Mouse (Mus musculus) lung, postnatal 14 days (tissue): ENCODE results near the gene Pom121l2.

Experiments used
- DNase-seq: peaks from one replicate; pipeline ENCODE4 v3.0.0; 2021

Pom121l2 gene

GRCm38 (mm10) chr13:21994896-21995295, 13.9 kb downstream of the Pom121l2 start:
- DNase-seq: no peak

DNA sequence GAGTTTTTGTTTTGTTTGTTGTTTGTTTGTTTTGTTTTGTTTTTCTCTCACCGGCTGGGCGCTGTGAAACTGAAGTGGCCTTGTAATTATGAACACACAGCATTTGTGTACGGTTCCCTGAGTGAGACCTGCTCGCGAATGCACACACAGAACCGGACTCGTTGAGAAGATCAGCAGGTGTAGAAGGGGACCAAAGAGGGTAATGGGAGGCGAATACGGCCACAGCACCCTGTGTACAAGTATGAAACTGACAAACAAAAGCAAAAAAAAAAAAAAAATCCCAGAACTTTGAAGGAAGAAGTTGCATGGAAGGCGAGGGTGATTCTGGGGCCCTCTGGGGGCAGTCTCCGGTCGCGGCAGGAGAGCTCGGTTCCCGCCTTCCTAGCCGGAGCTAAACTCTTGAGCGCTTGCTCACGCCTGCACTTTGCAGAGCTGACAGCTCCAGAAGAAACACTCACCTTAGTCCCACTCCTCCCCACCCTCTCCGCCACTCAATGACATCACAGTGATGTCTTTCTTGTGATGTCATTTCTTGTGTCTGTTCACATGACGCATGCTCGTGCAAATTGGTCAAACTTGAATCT, 14.4 kb downstream of the Pom121l2 start:
- peak; percentile 26 for DNase-seq

- no peak for DNase-seq
Observed at GRCm38 (mm10) chr13:21996101-21996839, 15.3 kb downstream of the Pom121l2 start.

DNA sequence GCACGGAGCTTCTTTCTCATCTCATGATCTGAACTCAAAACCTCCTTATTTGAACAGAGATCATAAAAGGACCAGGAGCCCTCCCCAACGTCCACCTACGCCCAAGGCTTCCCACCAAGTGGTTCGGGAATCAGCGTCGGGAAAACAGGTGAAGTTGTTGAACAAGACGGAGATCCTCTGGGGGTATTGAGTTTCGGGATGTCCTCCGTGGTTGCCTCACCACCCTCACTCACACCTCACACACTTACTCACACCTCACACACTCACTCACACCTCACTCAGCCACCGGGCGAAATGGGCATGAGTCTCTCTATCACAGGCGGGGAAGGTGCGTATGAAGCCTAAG, 15.8 kb downstream of the Pom121l2 start:
- no peak for DNase-seq

DNA sequence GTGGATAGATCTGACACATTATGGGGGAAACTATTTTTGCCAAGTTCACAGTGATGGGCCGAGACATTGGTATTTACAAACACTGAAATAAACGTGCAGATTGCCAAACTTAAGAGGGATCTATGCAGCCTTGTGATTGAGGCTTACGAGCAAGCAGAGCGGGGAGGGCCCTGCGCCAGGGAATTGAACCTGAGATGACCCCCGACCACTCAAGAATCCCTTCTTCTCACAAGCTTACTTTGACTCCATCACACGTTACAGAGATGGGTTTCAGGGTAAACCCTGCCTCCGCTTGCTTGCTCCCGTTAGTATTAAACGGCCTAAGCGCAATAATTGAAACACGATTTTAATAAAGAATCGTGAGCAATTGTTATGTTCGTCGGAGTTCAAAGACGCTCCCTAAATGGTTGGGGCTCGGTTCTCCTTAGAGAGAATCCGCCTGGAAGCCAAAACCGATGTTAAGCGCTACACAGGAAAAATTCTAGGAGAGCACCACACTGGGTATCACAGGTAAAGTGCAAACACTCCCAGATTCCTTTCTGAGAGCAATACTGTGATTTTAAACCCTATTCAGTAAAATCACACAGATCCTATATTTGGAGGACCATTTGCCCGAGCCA, 16.3 kb downstream of the Pom121l2 start:
- no peak for DNase-seq

DNA sequence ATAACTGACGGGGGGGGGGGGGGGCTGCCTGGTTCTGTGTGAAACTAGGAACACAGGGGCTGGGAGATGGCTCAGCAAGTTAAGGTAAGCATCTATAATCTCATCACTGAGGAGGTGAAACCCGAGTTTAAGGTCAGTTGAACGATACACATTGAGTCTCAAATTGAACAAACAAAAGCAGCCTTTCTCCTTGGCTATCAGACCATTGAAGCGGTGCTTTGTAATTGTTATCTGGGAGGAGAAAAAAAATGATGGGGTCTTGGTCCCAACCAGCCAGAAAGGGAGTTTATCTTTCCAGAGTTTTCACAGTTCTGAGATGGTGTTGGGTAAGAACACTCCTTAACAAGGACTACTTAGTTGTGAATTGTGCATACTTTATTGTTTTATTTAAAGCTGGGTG, 16.8 kb downstream of the Pom121l2 start:
- no peak for DNase-seq

- no peak for DNase-seq
Observed at GRCm38 (mm10) chr13:21998412-21998811, 17.4 kb downstream of the Pom121l2 start.

- no peak for DNase-seq
Observed at GRCm38 (mm10) chr13:21999147-21999546, 18.2 kb downstream of the Pom121l2 start.

- no peak for DNase-seq
Observed at GRCm38 (mm10) chr13:22001346-22001745, 20.4 kb downstream of the Pom121l2 start.

- DNase-seq: no peak
Observed at GRCm38 (mm10) chr13:22001823-22002222, 20.8 kb downstream of the Pom121l2 start.

DNA sequence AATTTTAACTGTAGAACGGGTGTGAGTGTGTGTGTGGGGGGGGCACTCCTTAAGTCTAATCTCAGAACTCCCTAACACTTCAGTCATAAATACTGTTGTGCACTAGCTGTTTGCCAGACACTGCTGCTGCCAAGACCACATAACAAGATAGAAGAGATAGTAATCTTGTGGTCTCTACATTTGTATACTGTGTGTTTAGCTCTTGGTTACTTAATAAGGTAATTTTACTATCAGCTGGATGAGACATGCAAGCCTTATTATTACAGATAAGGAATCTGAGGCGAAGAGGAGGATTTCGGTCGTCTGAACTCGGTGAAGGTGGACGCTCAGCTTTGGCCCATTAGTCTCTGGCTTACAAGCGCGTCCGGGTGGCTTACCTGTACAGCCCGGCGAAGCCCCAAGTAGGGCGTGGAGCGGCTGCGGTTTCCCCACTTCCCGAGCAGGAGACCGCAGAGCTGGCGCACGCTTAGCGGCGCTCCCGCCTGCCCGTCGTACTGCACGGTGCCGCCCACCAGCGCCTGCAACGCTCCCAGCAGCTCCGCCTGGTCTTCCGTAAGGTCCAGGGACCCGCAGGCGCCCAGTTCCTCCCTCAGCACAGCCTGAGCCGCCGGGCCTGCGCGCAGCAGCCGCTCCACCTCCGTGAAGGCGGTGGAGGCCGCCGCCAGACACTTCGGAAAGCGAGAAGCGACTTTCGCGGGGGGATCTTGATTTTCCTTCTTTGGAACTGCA, 24.8 kb downstream of the Pom121l2 start:
- peak; percentile 52 for DNase-seq

- peak; percentile 60 for DNase-seq
Observed at GRCm38 (mm10) chr13:22006334-22007120, 25.5 kb downstream of the Pom121l2 start.

DNA sequence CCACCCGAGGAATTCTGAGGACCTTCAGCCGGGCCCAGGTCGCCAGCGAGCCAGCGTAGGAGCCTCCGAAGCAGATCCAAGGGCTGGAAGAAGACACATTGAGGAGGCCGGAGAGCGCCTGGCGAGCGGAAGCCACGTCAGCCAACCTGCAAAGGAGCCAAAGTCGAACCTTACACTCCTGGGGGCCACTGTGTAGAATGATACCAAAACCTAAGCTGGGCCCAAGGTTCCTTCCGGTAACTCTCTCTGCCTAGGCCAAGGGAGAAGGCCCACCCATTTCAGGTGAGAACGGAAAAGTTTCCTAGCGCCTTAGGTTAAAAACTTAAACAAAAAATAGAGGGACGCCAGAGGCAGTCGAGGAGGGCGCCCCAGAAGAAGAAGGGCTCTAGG, 26.1 kb downstream of the Pom121l2 start:
- DNase-seq: no peak

GRCm38 (mm10) chr13:22007872-22008271, 26.9 kb downstream of the Pom121l2 start:
- DNase-seq: no peak

DNA sequence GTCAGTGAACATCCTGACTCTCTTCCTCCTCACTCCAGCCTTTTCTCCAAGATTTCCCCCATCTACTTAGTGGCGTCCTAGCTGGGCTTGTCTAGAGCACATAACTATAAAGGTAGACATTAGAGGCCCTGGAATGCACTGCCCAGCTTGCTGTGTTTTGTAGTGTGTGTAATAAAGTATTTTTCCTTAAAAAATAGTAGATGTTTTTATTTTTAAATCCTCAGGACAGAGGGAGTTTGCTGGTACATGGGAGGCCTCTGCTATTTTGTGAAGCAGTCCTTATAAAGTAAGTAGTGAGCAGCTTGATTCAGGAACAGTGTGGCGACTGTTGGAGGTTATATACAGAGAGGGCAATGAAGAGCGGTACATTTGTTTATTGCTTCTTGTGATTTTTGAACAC, 27.7 kb downstream of the Pom121l2 start:
- no peak for DNase-seq

DNA sequence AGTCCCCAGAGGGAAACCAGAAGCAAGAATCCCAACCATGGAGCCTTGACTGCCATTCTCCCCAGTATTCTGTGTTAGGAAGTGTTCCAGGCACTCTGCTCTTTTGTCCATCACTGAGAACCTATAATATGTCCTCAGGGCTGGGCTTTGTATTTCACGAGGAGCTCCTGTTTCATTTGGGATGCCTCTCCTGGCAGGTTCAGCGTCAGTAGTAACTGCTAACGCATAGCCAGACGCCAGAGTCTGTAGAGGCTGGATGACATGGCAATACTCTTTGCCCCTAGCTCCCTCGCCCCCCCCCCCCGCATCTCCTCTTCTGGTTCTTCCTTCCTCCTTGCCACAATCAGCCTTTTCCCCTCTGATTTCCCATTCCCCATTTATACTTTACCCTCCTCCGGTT, 28.6 kb downstream of the Pom121l2 start, which contains the start of gene Prss16:
Prss16 (minus strand) TSS at position 101 of the 400 bp plus-strand sequence.
- no peak for DNase-seq

DNA sequence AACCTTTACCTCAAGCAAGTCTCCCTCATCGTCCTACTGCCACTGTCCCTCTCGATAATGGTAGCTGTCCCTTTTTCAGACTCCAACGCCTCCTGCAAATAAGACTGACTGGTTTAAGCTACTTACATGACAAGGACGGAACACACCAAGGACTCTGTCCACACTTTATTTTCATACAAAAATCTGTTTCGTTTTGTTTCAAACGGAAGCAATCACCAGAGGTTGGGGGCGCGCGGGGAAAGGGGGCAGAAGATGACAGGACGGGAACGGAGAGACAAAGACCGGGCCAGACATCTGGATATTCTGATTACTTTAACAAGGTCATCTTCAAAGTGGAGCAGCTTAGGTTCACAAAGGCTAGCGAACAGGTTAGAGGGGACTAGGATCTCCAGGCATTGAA, 32.7 kb downstream of the Pom121l2 start:
- no peak for DNase-seq

DNA sequence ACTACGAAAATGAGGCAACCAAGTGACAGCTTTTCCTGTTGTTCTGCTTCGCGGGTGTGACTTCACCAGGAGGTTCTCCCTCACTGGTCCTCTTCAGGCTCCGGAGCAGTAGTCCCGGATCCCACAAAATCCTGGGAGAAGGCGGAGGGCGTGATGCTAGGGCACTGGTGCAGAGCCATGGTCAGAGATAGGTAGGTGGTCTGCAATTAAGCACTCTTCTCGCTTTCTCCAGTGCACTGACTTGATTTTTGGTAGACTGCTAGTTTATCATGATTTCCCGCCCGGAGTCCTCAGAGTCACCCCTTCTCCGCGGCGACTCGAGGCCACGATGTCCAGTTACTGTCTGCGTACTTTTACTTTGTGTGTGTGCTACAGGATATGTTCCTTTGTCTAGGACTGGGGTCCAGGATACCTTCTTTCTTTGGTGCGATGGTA, 33.4 kb downstream of the Pom121l2 start:
- no peak for DNase-seq

- DNase-seq: peak; percentile 75
Observed at GRCm38 (mm10) chr13:22015479-22016450, 34.8 kb downstream of the Pom121l2 start.

GRCm38 (mm10) chr13:22019934-22020835, 39.2 kb downstream of the Pom121l2 start:
- no peak for DNase-seq
